Mouse (Mus musculus) small intestine, adult 2 months (tissue): ENCODE data around the gene Olfr196. TPM values are rescaled to one million over a fixed set of nuclear protein-coding genes. Genes with fewer than 3 reads are reported as not detected.

Source experiments
- H3K27ac ChIP-seq: fragments of 200-500 bp; 2 replicates; pipeline ENCODE4 v1.5.1; 2012; ENCODE audit warnings: low read depth, low read length, control low read depth, inconsistent platforms; ENCODE audit not compliant: insufficient read depth
- H3K27me3 ChIP-seq: fragments of 200-500 bp; 2 replicates; pipeline ENCODE4 v1.6.1; 2012; ENCODE audit warnings: mild to moderate bottlenecking, moderate library complexity, low read length, inconsistent platforms; ENCODE audit not compliant: control insufficient read depth, insufficient read depth
- H3K36me3 ChIP-seq: fragments of 200-500 bp; 2 replicates; pipeline ENCODE4 v1.6.1; 2012; ENCODE audit warnings: mild to moderate bottlenecking, low read length, control low read depth, inconsistent platforms; ENCODE audit not compliant: control insufficient read depth, insufficient read depth
- H3K4me1 ChIP-seq: fragments of 200-500 bp; 2 replicates; pipeline ENCODE4 v1.6.1; 2012; ENCODE audit warnings: low read length, inconsistent platforms, mixed read lengths; ENCODE audit not compliant: control insufficient read depth, insufficient read depth, insufficient read length
- H3K4me3 ChIP-seq: fragments of 200-500 bp; 2 replicates; pipeline ENCODE4 v1.5.1; 2012; ENCODE audit warnings: low read depth, mild to moderate bottlenecking, control low read depth, inconsistent platforms, low read length, moderate library complexity
- CTCF ChIP-seq: fragments of 200-500 bp; IDR thresholded peaks from 2 replicates; pipeline ENCODE4 v1.5.1; 2012; ENCODE audit warnings: low read depth, mild to moderate bottlenecking, control low read depth, inconsistent platforms, low read length, moderate library complexity, mixed read lengths; ENCODE audit not compliant: insufficient replicate concordance, insufficient read length; ENCODE audit errors: extremely low read depth
- POLR2A ChIP-seq: fragments of 200-500 bp; IDR thresholded peaks from 2 replicates; pipeline ENCODE4 v1.6.1; 2012; ENCODE audit warnings: low read depth, mild to moderate bottlenecking, control low read depth, inconsistent platforms, low read length, moderate library complexity
- polyA plus RNA-seq: library from polyadenylated mRNA; depleted of rRNA; stranded (reverse); fragments of >200 nt; gene quantifications from 2 replicates; pipeline ENCODE4 v1.2.3, GENCODE M21; 2012; rRNA removed

The Olfr196 gene
- polyA plus RNA-seq, 1 experiment = not detected

DNA sequence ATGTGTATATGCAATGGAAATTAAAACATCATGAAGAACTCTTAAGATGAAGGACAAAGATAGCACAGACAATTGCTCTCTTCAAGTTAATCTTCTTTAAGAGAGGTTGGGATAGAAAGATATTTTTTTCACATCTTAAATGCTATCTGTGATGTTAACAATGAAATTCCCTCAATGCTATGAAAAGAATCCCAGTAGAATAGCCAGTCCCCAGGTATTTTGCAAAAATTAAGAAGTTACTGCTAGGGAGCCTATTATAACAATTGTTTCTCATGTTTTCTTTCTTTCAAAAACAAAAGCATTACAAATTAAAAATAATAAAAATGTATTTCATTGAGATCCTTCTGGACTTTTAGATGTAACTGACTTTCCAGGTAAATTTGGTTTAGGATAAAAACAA lies 49.3 kb downstream of the Olfr196 start, which contains the start of gene Olfr194:
TSS of gene Olfr194 (minus strand) at position 101 of the 400 bp plus-strand sequence.
- H3K27me3 ChIP-seq = no peaks in the 10 kb centered on the region
- no peak for TF ChIP-seq POLR2A
- no peak for TF ChIP-seq CTCF
- no peak within 1 kb of the TSS for H3K27ac ChIP-seq
- H3K4me3 ChIP-seq = no peak within 1 kb of the TSS
- H3K36me3 ChIP-seq = no peaks in the 10 kb centered on the region
- no peaks in the 10 kb centered on the region for H3K4me1 ChIP-seq

Other genes with a start within 250 kb of the Olfr196 start
- gene Olfr181, start 241.7 kb downstream of the Olfr196 start, polyA plus RNA-seq = not detected in 2 replicates
- gene Olfr180, start 241.1 kb downstream of the Olfr196 start, polyA plus RNA-seq = not detected in 2 replicates
- not detected in 2 replicates for gene Olfr183, start 175.1 kb downstream of the Olfr196 start, polyA plus RNA-seq
- gene Olfr186, start 140.2 kb downstream of the Olfr196 start, polyA plus RNA-seq = not detected in 2 replicates
- not detected in 2 replicates for gene Olfr187, start 130.7 kb downstream of the Olfr196 start, polyA plus RNA-seq
- not detected in 2 replicates for gene Olfr190, start 92.4 kb downstream of the Olfr196 start, polyA plus RNA-seq
- gene Olfr191, start 80.6 kb downstream of the Olfr196 start, polyA plus RNA-seq = not detected in 2 replicates
- not detected in 2 replicates for gene Olfr193, start 58.6 kb downstream of the Olfr196 start, polyA plus RNA-seq
- gene Olfr194, start 49.4 kb downstream of the Olfr196 start, polyA plus RNA-seq = not detected in 2 replicates
- not detected in 2 replicates for gene Olfr195, start 23.4 kb downstream of the Olfr196 start, polyA plus RNA-seq
- not detected in 2 replicates for gene Olfr198, start 33.1 kb upstream of the Olfr196 start, polyA plus RNA-seq
- not detected in 2 replicates for gene Olfr199, start 49.3 kb upstream of the Olfr196 start, polyA plus RNA-seq
- not detected in 2 replicates for gene Olfr201, start 102.2 kb upstream of the Olfr196 start, polyA plus RNA-seq
- gene Olfr202, start 116.3 kb upstream of the Olfr196 start, polyA plus RNA-seq = not detected in 2 replicates
- not detected in 2 replicates for gene Olfr203, start 128.4 kb upstream of the Olfr196 start, polyA plus RNA-seq
- not detected in 2 replicates for gene Olfr204, start 147.8 kb upstream of the Olfr196 start, polyA plus RNA-seq
- gene Olfr205, start 160.7 kb upstream of the Olfr196 start, polyA plus RNA-seq = not detected in 2 replicates
- not detected in 2 replicates for gene Olfr206, start 178.8 kb upstream of the Olfr196 start, polyA plus RNA-seq
- not detected in 2 replicates for gene Olfr209, start 193.5 kb upstream of the Olfr196 start, polyA plus RNA-seq
- not detected in 2 replicates for gene Gabrr3, start 236.9 kb upstream of the Olfr196 start, polyA plus RNA-seq